Mouse (Mus musculus) liver, embryonic 13.5 days (tissue): ENCODE measurements around the gene Pigl. TPM values are rescaled to one million over a fixed set of nuclear protein-coding genes. Genes with fewer than 3 reads are reported as not detected.
A peak's percentile ranks its signal among the peaks of the same experiment; 100 is the strongest.

Experiments used
- ATAC-seq: fragments of 200-750 bp; cut with Nextera tagmentation; 2 replicates; pipeline ENCODE4 v1.8.0; 2017; ENCODE audit warnings: low read depth, mild to moderate bottlenecking, moderate number of reproducible peaks, moderate library complexity
- DNase-seq: peaks from one replicate; pipeline ENCODE4 v3.0.0; 2022
- H3K27ac ChIP-seq: fragments of 300-500 bp; sonication (generic); 2 replicates; pipeline ENCODE4 v1.5.1; 2015; ENCODE audit warnings: moderate library complexity, mild to moderate bottlenecking, inconsistent platforms
- H3K27me3 ChIP-seq: fragments of 300-500 bp; sonication (generic); 2 replicates; pipeline ENCODE4 v1.6.1; 2015; ENCODE audit warnings: mild to moderate bottlenecking, inconsistent platforms
- H3K36me3 ChIP-seq: fragments of 300-500 bp; sonication (generic); 2 replicates; pipeline ENCODE4 v1.6.1; 2015; ENCODE audit warnings: mild to moderate bottlenecking, inconsistent platforms
- H3K4me1 ChIP-seq: fragments of 300-500 bp; sonication (generic); replicated peaks from 2 replicates; pipeline ENCODE4 v1.6.1; 2015; ENCODE audit warnings: inconsistent platforms
- H3K4me2 ChIP-seq: fragments of 300-500 bp; sonication (generic); 2 replicates; pipeline ENCODE4 v1.6.1; 2015; ENCODE audit warnings: inconsistent platforms, mild to moderate bottlenecking, moderate library complexity
- H3K4me3 ChIP-seq: fragments of 300-500 bp; sonication (generic); replicated peaks from 2 replicates; pipeline ENCODE4 v1.5.1; 2015; ENCODE audit warnings: mild to moderate bottlenecking, inconsistent platforms
- H3K9ac ChIP-seq: fragments of 300-500 bp; sonication (generic); 2 replicates; pipeline ENCODE4 v1.6.1; 2015; ENCODE audit warnings: mild to moderate bottlenecking, inconsistent platforms
- H3K9me3 ChIP-seq: fragments of 300-500 bp; sonication (generic); replicated peaks from 2 replicates; pipeline ENCODE4 v1.6.1; 2016; ENCODE audit warnings: inconsistent platforms
- WGBS: fragments of 180-500 bp; shearing (Covaris S2); methylation state at CpG from one replicate; pipeline ENCODE4 v1.1.7; 2015; ENCODE audit not compliant: insufficient replicate concordance; 5-methylcytosine and 5-hydroxymethylcytosine counted together
- polyA plus RNA-seq: library from polyadenylated mRNA; unstranded; fragments of >200 nt; fragmentation: Nextera tagmentation; extraction: Ambion mirVana; gene quantifications from 2 replicates; pipeline ENCODE4 v1.2.1, GENCODE M21; 2015

The Pigl gene
- polyA plus RNA-seq, 1 experiment from 2014 or later = 5.4 TPM

GRCm38 (mm10) chr11:62470451-62470850 is 12.2 kb downstream of the Pigl start:
- ATAC-seq = no peak
- Histone ChIP-seq H3K4me1 (peaks cover 33% of the 10 kb centered on the region), H3K4me3 (no peak overlapping the region), H3K4me2 (no peak overlapping the region), H3K27me3 (no peaks in the 10 kb centered on the region), H3K36me3 (no peaks in the 10 kb centered on the region), H3K27ac (no peak overlapping the region), H3K9me3 (no peaks in the 10 kb centered on the region), H3K9ac (no peak overlapping the region)
- WGBS = 75% methylated on average over 6 of the region's 6 CpGs
- no peak for DNase-seq

GRCm38 (mm10) chr11:62473516-62473915 is 15.3 kb downstream of the Pigl start:
- H3K4me2 ChIP-seq = no peak overlapping the region
- no peak overlapping the region for H3K27ac ChIP-seq
- H3K4me1 ChIP-seq = peaks cover 4% of the 10 kb centered on the region; the same call in 1 of the 2 replicates
- no peaks in the 10 kb centered on the region for H3K27me3 ChIP-seq
- H3K4me3 ChIP-seq = no peak overlapping the region
- no peaks in the 10 kb centered on the region for H3K9me3 ChIP-seq
- WGBS = 82% methylated on average over 5 of the region's 5 CpGs
- no peak for ATAC-seq
- DNase-seq = no peak
- no peak overlapping the region for H3K9ac ChIP-seq
- no peaks in the 10 kb centered on the region for H3K36me3 ChIP-seq

- ATAC-seq (no peak), DNase-seq (no peak)
- WGBS = 88% methylated on average over 4 of the region's 4 CpGs
- no peak overlapping the region for H3K4me2 ChIP-seq
- H3K9me3 ChIP-seq = no peaks in the 10 kb centered on the region
- H3K4me3 ChIP-seq = no peak overlapping the region
- H3K36me3 ChIP-seq = no peaks in the 10 kb centered on the region
- H3K27ac ChIP-seq = no peak overlapping the region
- no peaks in the 10 kb centered on the region for H3K4me1 ChIP-seq
- no peaks in the 10 kb centered on the region for H3K27me3 ChIP-seq
- H3K9ac ChIP-seq = no peak overlapping the region
Observed at GRCm38 (mm10) chr11:62476156-62476555, 17.9 kb downstream of the Pigl start.

DNA sequence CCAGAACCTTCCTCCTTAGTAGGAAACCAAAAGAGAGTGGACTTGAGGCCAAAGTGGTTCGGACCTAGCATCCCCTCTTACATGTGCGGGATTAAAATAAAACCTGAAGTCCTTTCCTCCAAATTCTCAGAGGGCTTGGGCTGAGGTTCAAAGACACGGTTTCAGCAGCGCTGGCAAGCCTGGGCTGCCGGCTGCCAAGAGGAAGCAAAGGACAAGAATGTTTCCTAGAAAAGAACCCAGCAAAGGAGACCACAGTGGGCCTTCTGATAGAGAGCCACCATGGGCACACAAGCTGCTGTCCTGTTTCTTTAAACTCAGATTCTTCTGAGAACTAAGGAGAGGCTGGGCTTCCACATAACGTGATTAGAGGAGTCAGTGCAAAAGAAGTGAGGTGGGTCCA is 20.7 kb downstream of the Pigl start:
- DNase-seq (no peak), ATAC-seq (no peak)
- Histone ChIP-seq H3K4me1 (no peaks in the 10 kb centered on the region), H3K9me3 (no peaks in the 10 kb centered on the region), H3K9ac (no peak overlapping the region), H3K27me3 (no peaks in the 10 kb centered on the region), H3K27ac (no peak overlapping the region), H3K4me2 (no peak overlapping the region), H3K4me3 (no peak overlapping the region), H3K36me3 (no peaks in the 10 kb centered on the region)
- 50% methylated on average over 6 of the region's 6 CpGs for WGBS

- 73% methylated on average over 5 of the region's 5 CpGs for WGBS
- no peak for ATAC-seq
Observed at GRCm38 (mm10) chr11:62479581-62479980, 21.3 kb downstream of the Pigl start.

DNA sequence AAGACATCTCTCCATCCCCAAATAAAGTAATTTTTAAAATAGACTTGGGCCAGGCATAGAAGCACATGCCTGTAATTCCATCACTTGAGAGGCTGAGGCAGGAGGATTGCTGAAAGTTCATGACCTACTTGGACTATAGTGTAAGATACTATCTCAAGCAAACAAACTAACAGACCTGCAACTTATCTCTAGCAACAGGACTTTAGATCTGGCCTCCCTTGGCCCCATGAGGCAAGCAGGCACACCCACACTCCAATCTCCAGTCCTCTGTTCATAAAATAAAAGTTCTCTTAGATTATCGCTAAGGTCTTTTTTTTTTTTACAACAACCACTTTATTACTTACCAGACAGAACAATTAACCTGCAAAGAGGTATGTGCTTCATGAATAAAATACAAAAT is 28.7 kb downstream of the Pigl start:
- Histone ChIP-seq H3K9me3 (no peaks in the 10 kb centered on the region), H3K27me3 (no peaks in the 10 kb centered on the region), H3K36me3 (no peaks in the 10 kb centered on the region), H3K4me2 (no peak overlapping the region), H3K4me3 (no peak overlapping the region), H3K27ac (peak overlapping the region; percentile 14; the same call in 1 of the 2 replicates), H3K9ac (no peak overlapping the region), H3K4me1 (peaks cover 18% of the 10 kb centered on the region)
- DNase-seq = peak; percentile 23
- peak; percentile 75 for ATAC-seq
- 41% methylated on average over 1 of the region's 1 CpGs for WGBS

More at GRCm38 (mm10) chr11:62479581-62479980, 21.3 kb downstream of the Pigl start:
- Histone ChIP-seq H3K27me3 (no peaks in the 10 kb centered on the region), H3K4me1 (no peaks in the 10 kb centered on the region), H3K27ac (no peak overlapping the region), H3K9ac (no peak overlapping the region), H3K4me2 (no peak overlapping the region), H3K9me3 (no peaks in the 10 kb centered on the region), H3K4me3 (no peak overlapping the region), H3K36me3 (no peaks in the 10 kb centered on the region)
- no peak for DNase-seq

DNA sequence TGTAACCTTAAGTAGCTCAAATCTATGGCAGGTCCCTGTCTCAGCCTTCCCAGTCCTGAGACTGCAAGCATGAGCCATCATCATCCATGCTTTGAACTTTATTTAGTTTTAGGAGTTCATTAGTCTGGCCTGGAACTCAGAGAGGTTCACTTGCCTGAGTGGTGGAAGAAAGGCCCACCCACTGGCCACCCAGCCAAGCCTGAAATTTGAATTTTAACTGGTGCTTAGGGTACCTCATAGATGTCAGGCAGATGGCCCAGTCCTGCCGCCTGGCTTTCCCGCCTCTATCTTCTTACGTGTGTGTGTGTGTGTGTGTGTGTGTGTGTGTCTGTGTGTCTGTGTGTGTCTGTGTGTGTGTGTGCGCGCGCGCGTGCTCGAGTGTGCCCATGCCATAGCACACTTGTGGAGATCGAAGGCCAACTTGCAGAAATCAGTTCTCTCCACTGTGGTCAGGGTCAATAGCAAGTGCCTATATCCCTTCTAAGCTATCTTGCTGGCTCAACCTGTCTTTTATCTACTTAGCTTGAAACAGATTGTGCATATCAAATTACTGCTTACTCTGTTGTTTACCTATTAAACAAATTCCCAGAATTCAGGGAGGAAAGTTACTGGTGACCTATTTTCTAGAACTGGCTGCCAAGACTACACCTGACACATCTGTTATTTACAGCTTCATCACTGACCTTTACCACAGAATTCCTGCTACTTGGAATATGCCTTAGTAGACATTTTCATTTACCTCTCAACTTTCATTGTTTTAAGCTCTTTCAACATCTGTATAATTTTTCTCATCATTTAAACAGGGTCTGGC is 29.5 kb downstream of the Pigl start:
- no peak overlapping the region for H3K9ac ChIP-seq
- no peak for DNase-seq
- H3K4me1 ChIP-seq = peaks cover 18% of the 10 kb centered on the region
- H3K27me3 ChIP-seq = no peaks in the 10 kb centered on the region
- H3K4me2 ChIP-seq = no peak overlapping the region
- ATAC-seq = no peak
- H3K27ac ChIP-seq = no peak overlapping the region
- no peaks in the 10 kb centered on the region for H3K9me3 ChIP-seq
- H3K4me3 ChIP-seq = no peak overlapping the region
- no peaks in the 10 kb centered on the region for H3K36me3 ChIP-seq
- WGBS = 91% methylated on average over 10 of the region's 10 CpGs

DNA sequence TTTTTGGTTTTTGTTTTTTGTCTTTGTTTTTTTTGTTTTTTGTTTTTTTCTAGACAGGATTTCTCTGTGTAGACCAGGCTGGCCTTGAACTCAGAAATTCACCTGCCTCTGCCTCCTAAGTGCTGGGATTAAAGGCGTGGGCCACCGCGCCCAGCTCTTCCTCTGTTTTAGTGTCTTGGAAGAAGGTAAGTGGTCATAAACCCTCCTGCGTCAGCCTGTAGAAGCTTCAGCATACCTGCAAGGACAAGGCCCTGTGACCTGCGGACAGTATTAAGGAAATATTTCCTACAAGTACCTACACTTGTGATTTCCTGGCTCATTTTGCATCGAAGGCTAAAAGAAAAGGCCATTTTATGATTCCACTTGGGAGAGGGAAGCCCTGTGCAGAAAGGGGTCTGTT is 35.4 kb downstream of the Pigl start:
- Histone ChIP-seq H3K9me3 (no peaks in the 10 kb centered on the region), H3K9ac (no peak overlapping the region), H3K4me2 (no peak overlapping the region), H3K4me3 (no peak overlapping the region), H3K27me3 (no peaks in the 10 kb centered on the region), H3K36me3 (no peaks in the 10 kb centered on the region), H3K27ac (no peak overlapping the region), H3K4me1 (peaks cover 25% of the 10 kb centered on the region)
- WGBS = 85% methylated on average over 6 of the region's 6 CpGs
- ATAC-seq (no peak), DNase-seq (no peak)

GRCm38 (mm10) chr11:62494754-62495275 is 36.6 kb downstream of the Pigl start:
- WGBS = 21% methylated on average over 6 of the region's 6 CpGs
- Histone ChIP-seq H3K9me3 (no peaks in the 10 kb centered on the region), H3K4me3 (no peak overlapping the region), H3K36me3 (no peaks in the 10 kb centered on the region), H3K4me2 (0 out of 2 replicates have a peak overlapping the region, but pooled peaks have one; percentile 6), H3K4me1 (peaks cover 25% of the 10 kb centered on the region), H3K27ac (peak overlapping the region; percentile 60), H3K9ac (no peak overlapping the region), H3K27me3 (no peaks in the 10 kb centered on the region)
- ATAC-seq = peak; percentile 63
- no peak for DNase-seq

DNA sequence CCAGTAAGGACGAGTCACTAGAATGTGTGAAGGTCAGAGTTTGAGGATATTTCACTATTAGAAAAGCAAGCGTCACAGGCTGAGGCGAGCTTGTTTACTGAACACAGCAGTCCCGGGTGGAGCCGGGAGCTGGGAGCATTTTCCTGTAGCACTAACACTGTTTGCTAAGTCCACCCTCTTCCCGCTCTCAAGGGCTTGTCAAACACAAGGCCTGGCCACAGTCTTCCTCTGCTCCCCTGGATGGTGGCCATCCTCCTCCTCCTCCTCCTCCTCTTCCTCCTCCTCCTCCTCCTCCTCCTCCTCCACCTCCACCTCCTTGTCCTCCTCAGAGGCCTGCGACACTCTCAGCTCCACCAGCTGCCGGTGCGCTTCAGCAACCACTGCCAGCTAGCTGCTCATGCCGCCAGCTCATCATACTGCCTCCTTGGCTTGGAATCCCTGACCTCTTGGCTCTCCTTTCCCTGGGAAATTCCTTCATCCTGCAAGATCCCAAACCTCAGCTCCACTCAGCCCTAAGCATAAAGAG is 37.1 kb downstream of the Pigl start:
- peaks cover 25% of the 10 kb centered on the region for H3K4me1 ChIP-seq
- H3K36me3 ChIP-seq = no peaks in the 10 kb centered on the region
- H3K27me3 ChIP-seq = no peaks in the 10 kb centered on the region
- no peak for DNase-seq
- H3K27ac ChIP-seq = peak overlapping the region; percentile 60
- H3K9ac ChIP-seq = no peak overlapping the region
- H3K9me3 ChIP-seq = no peaks in the 10 kb centered on the region
- 52% methylated on average over 8 of the region's 10 CpGs for WGBS
- no peak overlapping the region for H3K4me3 ChIP-seq
- H3K4me2 ChIP-seq = 0 out of 2 replicates have a peak overlapping the region, but pooled peaks have one; percentile 6
- ATAC-seq = peak; percentile 56

- Histone ChIP-seq H3K4me2 (no peak overlapping the region), H3K9ac (no peak overlapping the region), H3K27ac (no peak overlapping the region), H3K36me3 (no peaks in the 10 kb centered on the region), H3K27me3 (no peaks in the 10 kb centered on the region), H3K9me3 (no peaks in the 10 kb centered on the region), H3K4me3 (no peak overlapping the region), H3K4me1 (peaks cover 25% of the 10 kb centered on the region)
- 30% methylated on average over 5 of the region's 5 CpGs for WGBS
- no peak for ATAC-seq
- DNase-seq = peak; percentile 24
Observed at GRCm38 (mm10) chr11:62496151-62496715, 38.0 kb downstream of the Pigl start.
